Mouse (Mus musculus): ENCODE measurements around the gene Tff3. TPM values are rescaled to one million over a fixed set of nuclear protein-coding genes. Genes with fewer than 3 reads are reported as not detected.

Tff3 gene
- polyA plus RNA-seq, 1 experiment from 2014 or later, result 3.4 TPM

GRCm38 (mm10) chr17:31133776-31134175, 4.3 kb upstream of the Tff3 start:
- Histone ChIP-seq H3K4me3 (ENCODE audit: low read length) (no peak overlapping the region), H3K9ac (ENCODE audit: low read length) (no peak overlapping the region), H3K9me3 (replicated peaks; ENCODE audit: control insufficient read depth, low read length) (no peaks in the 10 kb centered on the region), H3K4me2 (ENCODE audit: low read depth, low read length) (no peak overlapping the region), H3K36me3 (ENCODE audit: control insufficient read depth, insufficient read depth) (no peaks in the 10 kb centered on the region), H3K27ac (ENCODE audit: low read length) (no peak overlapping the region), H3K4me1 (ENCODE audit: control insufficient read depth, insufficient read depth, low read length) (no peaks in the 10 kb centered on the region), H3K27me3 (ENCODE audit: control insufficient read depth, insufficient read depth, low read length) (0 out of 2 replicates have a peak, but pooled peaks cover 2% of the 10 kb centered on the region)
- no peak for ATAC-seq (replicated peaks; ENCODE audit: extremely low read depth, insufficient read depth, low FRiP score)
- 68% methylated on average over 15 of the region's 15 CpGs for WGBS

GRCm38 (mm10) chr17:31131269-31131821, 1.9 kb upstream of the Tff3 start:
- Histone ChIP-seq H3K4me3 (ENCODE audit: low read length) (no peak overlapping the region), H3K27me3 (ENCODE audit: control insufficient read depth, insufficient read depth, low read length) (peaks cover 13% of the 10 kb centered on the region), H3K9ac (ENCODE audit: low read length) (no peak overlapping the region), H3K4me2 (ENCODE audit: low read depth, low read length) (no peak overlapping the region), H3K27ac (ENCODE audit: low read length) (no peak overlapping the region), H3K36me3 (ENCODE audit: control insufficient read depth, insufficient read depth) (no peaks in the 10 kb centered on the region), H3K4me1 (ENCODE audit: control insufficient read depth, insufficient read depth, low read length) (no peaks in the 10 kb centered on the region), H3K9me3 (replicated peaks; ENCODE audit: control insufficient read depth, low read length) (no peaks in the 10 kb centered on the region)
- ATAC-seq (replicated peaks; ENCODE audit: extremely low read depth, insufficient read depth, low FRiP score), result no peak
- 69% methylated on average over 10 of the region's 10 CpGs for WGBS

GRCm38 (mm10) chr17:31128708-31129318, 633 bp downstream of the Tff3 start:
- Histone ChIP-seq H3K9ac (ENCODE audit: low read length) (no peak overlapping the region), H3K4me2 (ENCODE audit: low read depth, low read length) (no peak overlapping the region), H3K4me1 (ENCODE audit: control insufficient read depth, insufficient read depth, low read length) (no peaks in the 10 kb centered on the region), H3K4me3 (ENCODE audit: low read length) (no peak overlapping the region), H3K27me3 (ENCODE audit: control insufficient read depth, insufficient read depth, low read length) (peaks cover 11% of the 10 kb centered on the region), H3K36me3 (ENCODE audit: control insufficient read depth, insufficient read depth) (no peaks in the 10 kb centered on the region), H3K27ac (ENCODE audit: low read length) (no peak overlapping the region), H3K9me3 (replicated peaks; ENCODE audit: control insufficient read depth, low read length) (no peaks in the 10 kb centered on the region; the same call in 1 of the 2 replicates)
- 71% methylated on average over 9 of the region's 9 CpGs for WGBS
- no peak for ATAC-seq (replicated peaks; ENCODE audit: extremely low read depth, insufficient read depth, low FRiP score)

GRCm38 (mm10) chr17:31125548-31126266, 3.7 kb downstream of the Tff3 start:
- Histone ChIP-seq H3K4me3 (ENCODE audit: low read length) (no peak overlapping the region), H3K27ac (ENCODE audit: low read length) (no peak overlapping the region), H3K9ac (ENCODE audit: low read length) (no peak overlapping the region), H3K27me3 (ENCODE audit: control insufficient read depth, insufficient read depth, low read length) (peaks cover 11% of the 10 kb centered on the region), H3K9me3 (replicated peaks; ENCODE audit: control insufficient read depth, low read length) (peaks cover 7% of the 10 kb centered on the region), H3K4me1 (ENCODE audit: control insufficient read depth, insufficient read depth, low read length) (no peaks in the 10 kb centered on the region), H3K4me2 (ENCODE audit: low read depth, low read length) (no peak overlapping the region), H3K36me3 (ENCODE audit: control insufficient read depth, insufficient read depth) (no peaks in the 10 kb centered on the region)
- WGBS, result 30% methylated on average over 9 of the region's 9 CpGs
- no peak for ATAC-seq (replicated peaks; ENCODE audit: extremely low read depth, insufficient read depth, low FRiP score)

- no peaks in the 10 kb centered on the region for H3K36me3 ChIP-seq (ENCODE audit: control insufficient read depth, insufficient read depth)
- no peak overlapping the region for H3K9ac ChIP-seq (ENCODE audit: low read length)
- H3K4me1 ChIP-seq (ENCODE audit: control insufficient read depth, insufficient read depth, low read length), result no peaks in the 10 kb centered on the region
- H3K9me3 ChIP-seq (replicated peaks; ENCODE audit: control insufficient read depth, low read length), result peaks cover 7% of the 10 kb centered on the region
- no peak for ATAC-seq (replicated peaks; ENCODE audit: extremely low read depth, insufficient read depth, low FRiP score)
- H3K4me2 ChIP-seq (ENCODE audit: low read depth, low read length), result no peak overlapping the region
- H3K4me3 ChIP-seq (ENCODE audit: low read length), result no peak overlapping the region
- 9% methylated on average over 8 of the region's 8 CpGs for WGBS
- H3K27ac ChIP-seq (ENCODE audit: low read length), result no peak overlapping the region
- peaks cover 3% of the 10 kb centered on the region; the same call in 1 of the 2 replicates for H3K27me3 ChIP-seq (ENCODE audit: control insufficient read depth, insufficient read depth, low read length)
These were observed 7.5 kb downstream of the Tff3 start for GRCm38 (mm10) chr17:31121975-31122374.

GRCm38 (mm10) chr17:31119429-31119828, 10.0 kb downstream of the Tff3 start:
- no peaks in the 10 kb centered on the region for H3K27me3 ChIP-seq (ENCODE audit: control insufficient read depth, insufficient read depth, low read length)
- no peaks in the 10 kb centered on the region for H3K4me1 ChIP-seq (ENCODE audit: control insufficient read depth, insufficient read depth, low read length)
- no peak for ATAC-seq (replicated peaks; ENCODE audit: extremely low read depth, insufficient read depth, low FRiP score)
- WGBS, result 5% methylated on average over 7 of the region's 7 CpGs
- H3K4me3 ChIP-seq (ENCODE audit: low read length), result no peak overlapping the region
- no peak overlapping the region for H3K4me2 ChIP-seq (ENCODE audit: low read depth, low read length)
- no peak overlapping the region for H3K27ac ChIP-seq (ENCODE audit: low read length)
- peaks cover 7% of the 10 kb centered on the region for H3K9me3 ChIP-seq (replicated peaks; ENCODE audit: control insufficient read depth, low read length)
- H3K36me3 ChIP-seq (ENCODE audit: control insufficient read depth, insufficient read depth), result no peaks in the 10 kb centered on the region
- no peak overlapping the region for H3K9ac ChIP-seq (ENCODE audit: low read length)

- no peak overlapping the region for H3K27ac ChIP-seq (ENCODE audit: low read length)
- H3K4me3 ChIP-seq (ENCODE audit: low read length), result no peak overlapping the region
- no peak overlapping the region for H3K4me2 ChIP-seq (ENCODE audit: low read depth, low read length)
- no peak overlapping the region for H3K9ac ChIP-seq (ENCODE audit: low read length)
- no peaks in the 10 kb centered on the region for H3K36me3 ChIP-seq (ENCODE audit: control insufficient read depth, insufficient read depth)
- no peaks in the 10 kb centered on the region for H3K9me3 ChIP-seq (replicated peaks; ENCODE audit: control insufficient read depth, low read length)
- 85% methylated on average over 5 of the region's 5 CpGs for WGBS
- ATAC-seq (replicated peaks; ENCODE audit: extremely low read depth, insufficient read depth, low FRiP score), result no peak
- no peaks in the 10 kb centered on the region for H3K27me3 ChIP-seq (ENCODE audit: control insufficient read depth, insufficient read depth, low read length)
- H3K4me1 ChIP-seq (ENCODE audit: control insufficient read depth, insufficient read depth, low read length), result no peaks in the 10 kb centered on the region
These were observed 11.5 kb downstream of the Tff3 start for GRCm38 (mm10) chr17:31117946-31118345.

- H3K27ac ChIP-seq (ENCODE audit: low read length), result no peak overlapping the region
- peaks cover 6% of the 10 kb centered on the region; the same call in 1 of the 2 replicates for H3K36me3 ChIP-seq (ENCODE audit: control insufficient read depth, insufficient read depth)
- H3K27me3 ChIP-seq (ENCODE audit: control insufficient read depth, insufficient read depth, low read length), result no peaks in the 10 kb centered on the region
- H3K4me1 ChIP-seq (ENCODE audit: control insufficient read depth, insufficient read depth, low read length), result no peaks in the 10 kb centered on the region
- H3K9ac ChIP-seq (ENCODE audit: low read length), result no peak overlapping the region
- H3K4me2 ChIP-seq (ENCODE audit: low read depth, low read length), result no peak overlapping the region
- WGBS, result 49% methylated on average over 6 of the region's 6 CpGs
- no peak for ATAC-seq (replicated peaks; ENCODE audit: extremely low read depth, insufficient read depth, low FRiP score)
- no peaks in the 10 kb centered on the region for H3K9me3 ChIP-seq (replicated peaks; ENCODE audit: control insufficient read depth, low read length)
- H3K4me3 ChIP-seq (ENCODE audit: low read length), result no peak overlapping the region
These were observed 13.4 kb downstream of the Tff3 start for GRCm38 (mm10) chr17:31116063-31116462.

GRCm38 (mm10) chr17:31113191-31113856, 16.1 kb downstream of the Tff3 start:
- no peak overlapping the region for H3K4me3 ChIP-seq (ENCODE audit: low read length)
- H3K4me1 ChIP-seq (ENCODE audit: control insufficient read depth, insufficient read depth, low read length), result no peaks in the 10 kb centered on the region
- no peaks in the 10 kb centered on the region for H3K27me3 ChIP-seq (ENCODE audit: control insufficient read depth, insufficient read depth, low read length)
- H3K9me3 ChIP-seq (replicated peaks; ENCODE audit: control insufficient read depth, low read length), result no peaks in the 10 kb centered on the region
- ATAC-seq (replicated peaks; ENCODE audit: extremely low read depth, insufficient read depth, low FRiP score), result no peak
- no peak overlapping the region for H3K4me2 ChIP-seq (ENCODE audit: low read depth, low read length)
- no peak overlapping the region for H3K9ac ChIP-seq (ENCODE audit: low read length)
- 65% methylated on average over 9 of the region's 9 CpGs for WGBS
- H3K36me3 ChIP-seq (ENCODE audit: control insufficient read depth, insufficient read depth), result peaks cover 6% of the 10 kb centered on the region; the same call in 1 of the 2 replicates
- no peak overlapping the region for H3K27ac ChIP-seq (ENCODE audit: low read length)
